17 mouse cellular contexts compared by ENCODE assay signal in genomic region chr10:40885432-40885831, GRCm38 (mm10). TPM values are rescaled to one million over a fixed set of nuclear protein-coding genes. Genes with fewer than 3 reads are reported as not detected.
DNase-seq lines count a peak whose midpoint lies in the region; ATAC-seq and TF ChIP-seq lines count a peak whose summit lies in the region.
"Had no signal": no experiment of that assay in that cellular context is flagged by ENCODE, and none has a peak within 500 bp of the region (broad histone marks: within the 10 kb centered on the region; RNA-seq: fewer than 3 reads in every experiment).

No protein-coding gene starts in this region.

- no peaks in the 10 kb centered on the region for H3K9me3 ChIP-seq in forebrain, postnatal 0 days (ENCODE audit: low read length)
- no peaks in the 10 kb centered on the region for H3K9me3 ChIP-seq in midbrain, embryonic 11.5 days (ENCODE audit: control insufficient read depth, low read length)
- H3K9me3 ChIP-seq in neural tube, embryonic 15.5 days (replicated peaks): no peaks in the 10 kb centered on the region
- H3K9me3 ChIP-seq: heart, embryonic 12.5 days had no signal

- 25% methylated on average over 7 of the region's 7 CpGs for WGBS in forebrain, postnatal 0 days
- WGBS in midbrain, embryonic 11.5 days: 38% methylated on average over 7 of the region's 7 CpGs
- 51% methylated on average over 7 of the region's 7 CpGs for WGBS in neural tube, embryonic 15.5 days

- no peak for TF ChIP-seq CTCF in left cerebral cortex, adult 2 months (IDR thresholded peaks at IDR 0.05)
- TF ChIP-seq CTCF in forebrain, postnatal 0 days (IDR thresholded peaks at IDR 0.05; ENCODE audit: low read depth): no peak

- intact Hi-C loops in left cerebral cortex, adult 2 months (cut with DNase I): loop anchor here (2.0 kb wide), 1 partner anchor 235 kb away; no protein-coding TSS in a partner anchor

- ATAC-seq in forebrain, postnatal 0 days: no peak
- ATAC-seq in midbrain, embryonic 11.5 days (ENCODE audit: low FRiP score): no peak
- ATAC-seq in neural tube, embryonic 15.5 days (ENCODE audit: low FRiP score): no peak

- peak overlapping the region; percentile 47 for H3K4me2 ChIP-seq in forebrain, postnatal 0 days (ENCODE audit: low read depth)
- peak overlapping the region; percentile 43 for H3K4me2 ChIP-seq in midbrain, embryonic 11.5 days
- peak overlapping the region; percentile 48 for H3K4me2 ChIP-seq in neural tube, embryonic 15.5 days

- no peak for DNase-seq in left cerebral cortex, adult 2 months (ENCODE audit: extremely low spot score in 1 of 2, low spot score in 2 of 2)
- no peak for DNase-seq in left cerebral cortex, adult 18-20 months (ENCODE audit: low spot score in 2 of 2)
- DNase-seq in forebrain, postnatal 0 days: no peak
- DNase-seq in midbrain, embryonic 11.5 days (ENCODE audit: low spot score, missing footprints): peak; percentile 89
- DNase-seq in frontal cortex, postnatal 36 days (ENCODE audit: low spot score in 2 of 2): no peak
- DNase-seq in lung, postnatal 14 days: no peak
- no peak for DNase-seq in embryo, embryonic 11 days
- DNase-seq: gastrocnemius, postnatal 14 days; right cerebral cortex, postnatal 14 days; thymus, postnatal 25 days had no signal

- peak overlapping the region; percentile 22 for H3K9ac ChIP-seq in forebrain, postnatal 0 days
- H3K9ac ChIP-seq in midbrain, embryonic 11.5 days (ENCODE audit: low read length): no peak overlapping the region
- no peak overlapping the region; the same call in 1 of the 2 replicates for H3K9ac ChIP-seq in neural tube, embryonic 15.5 days (replicated peaks)
- H3K9ac ChIP-seq: heart, embryonic 12.5 days had no signal

- H3K27me3 ChIP-seq in forebrain, postnatal 0 days (ENCODE audit: insufficient read depth, low read length): no peaks in the 10 kb centered on the region
- H3K27me3 ChIP-seq in midbrain, embryonic 11.5 days (ENCODE audit: control insufficient read depth, insufficient read depth, low read length): no peaks in the 10 kb centered on the region
- no peaks in the 10 kb centered on the region for H3K27me3 ChIP-seq in neural tube, embryonic 15.5 days (replicated peaks)
- H3K27me3 ChIP-seq: heart, embryonic 12.5 days had no signal

- peak overlapping the region; percentile 48; the same call in 1 of the 2 replicates for H3K27ac ChIP-seq in left cerebral cortex, adult 2 months
- H3K27ac ChIP-seq in forebrain, postnatal 0 days (ENCODE audit: low read depth, low read length): no peak overlapping the region
- no peak overlapping the region for H3K27ac ChIP-seq in midbrain, embryonic 11.5 days (ENCODE audit: low read depth, low read length)
- H3K27ac ChIP-seq in neural tube, embryonic 15.5 days (replicated peaks): no peak overlapping the region
- H3K27ac ChIP-seq: kidney, postnatal 0 days had no signal

- no peaks in the 10 kb centered on the region for H3K36me3 ChIP-seq in forebrain, postnatal 0 days (ENCODE audit: insufficient read depth)
- no peaks in the 10 kb centered on the region for H3K36me3 ChIP-seq in midbrain, embryonic 11.5 days (ENCODE audit: control insufficient read depth, insufficient read depth, low read length)
- H3K36me3 ChIP-seq in neural tube, embryonic 15.5 days: no peaks in the 10 kb centered on the region
- H3K36me3 ChIP-seq: heart, embryonic 12.5 days had no signal

- peaks cover 15% of the 10 kb centered on the region for H3K4me1 ChIP-seq in forebrain, postnatal 0 days (ENCODE audit: insufficient read depth)
- peaks cover 5% of the 10 kb centered on the region for H3K4me1 ChIP-seq in midbrain, embryonic 11.5 days (ENCODE audit: control insufficient read depth, insufficient read depth, low read length)
- H3K4me1 ChIP-seq in neural tube, embryonic 15.5 days: peaks cover 24% of the 10 kb centered on the region

- H3K4me3 ChIP-seq in left cerebral cortex, adult 2 months: peak overlapping the region; percentile 64
- peak overlapping the region; percentile 33 for H3K4me3 ChIP-seq in forebrain, postnatal 0 days (ENCODE audit: low read depth, low read length)
- H3K4me3 ChIP-seq in midbrain, embryonic 11.5 days (ENCODE audit: low read depth, low read length): peak overlapping the region; percentile 22; the same call in 1 of the 2 replicates
- peak overlapping the region; percentile 29 for H3K4me3 ChIP-seq in neural tube, embryonic 15.5 days (replicated peaks)
- H3K4me3 ChIP-seq: erythroblast, embryonic 14.5 days had no signal

RNA-seq across cellular contexts. Expression of gene Wasf1, which starts 2.2 kb away (rescaled TPM):
- 100 to 1,000 TPM; 248 to 256 TPM for total RNA-seq in left cerebral cortex, adult 2 months (2021)
- total RNA-seq in left cerebral cortex, adult 18-20 months (2021): 100 to 1,000 TPM; 237 to 253 TPM
- 24.4 and 31.0 TPM in 2 replicates for total RNA-seq in forebrain, postnatal 0 days (2014; rRNA removed)
- 182 and 197 TPM in 2 replicates for polyA plus RNA-seq in forebrain, postnatal 0 days (2015; fragmentation: Nextera tagmentation; extraction: Ambion mirVana)
- 49.1 and 55.3 TPM in 2 replicates for polyA plus RNA-seq in midbrain, embryonic 11.5 days (2014; fragmentation: Nextera tagmentation; extraction: Ambion mirVana)
- polyA plus RNA-seq in neural tube, embryonic 15.5 days (2015; fragmentation: Nextera tagmentation; extraction: Ambion mirVana): 98.8 and 105 TPM in 2 replicates
- total RNA-seq: common myeloid progenitor, adult 5-6 weeks; hematopoietic stem cell, adult 5-6 weeks; megakaryocyte progenitor cell, adult 5-6 weeks had no signal

RNA-seq across cellular contexts. Expression of gene Cdc40, which starts 2.3 kb away (rescaled TPM):
- total RNA-seq in left cerebral cortex, adult 2 months (2021): 10 to 100 TPM; 43.6 to 46.7 TPM
- total RNA-seq in left cerebral cortex, adult 18-20 months (2021): 10 to 100 TPM; 36.7 to 42.8 TPM
- 20.6 and 26.5 TPM in 2 replicates for total RNA-seq in forebrain, postnatal 0 days (2014; rRNA removed)
- 11.0 and 15.5 TPM in 2 replicates for polyA plus RNA-seq in forebrain, postnatal 0 days (2015; fragmentation: Nextera tagmentation; extraction: Ambion mirVana)
- 38.7 and 38.9 TPM in 2 replicates for polyA plus RNA-seq in midbrain, embryonic 11.5 days (2014; fragmentation: Nextera tagmentation; extraction: Ambion mirVana)
- polyA plus RNA-seq in neural tube, embryonic 15.5 days (2015; fragmentation: Nextera tagmentation; extraction: Ambion mirVana): 22.9 and 25.4 TPM in 2 replicates
